Mouse (Mus musculus) kidney, adult 2 months (tissue): ENCODE measurements around the gene Gm1113. TPM values are rescaled to one million over a fixed set of nuclear protein-coding genes. Genes with fewer than 3 reads are reported as not detected.

Source experiments
- DNase-seq: peaks from one replicate; pipeline ENCODE4 v3.0.0; 2021
- H3K27ac ChIP-seq: fragments of 200-500 bp; 2 replicates; pipeline ENCODE4 v1.5.1; 2012; ENCODE audit warnings: low read depth, low read length, control low read depth, inconsistent platforms; ENCODE audit not compliant: insufficient read depth
- H3K27me3 ChIP-seq: fragments of 200-500 bp; replicated peaks from 2 replicates; pipeline ENCODE4 v1.6.1; 2012; ENCODE audit warnings: mild to moderate bottlenecking, moderate library complexity, low read length, inconsistent platforms; ENCODE audit not compliant: control insufficient read depth, insufficient read depth
- H3K36me3 ChIP-seq: fragments of 200-500 bp; 2 replicates; pipeline ENCODE4 v1.6.1; 2012; ENCODE audit warnings: mild to moderate bottlenecking, moderate library complexity, low read length, inconsistent platforms; ENCODE audit not compliant: control insufficient read depth, insufficient read depth
- H3K4me1 ChIP-seq: fragments of 200-500 bp; 2 replicates; pipeline ENCODE4 v1.6.1; 2011; ENCODE audit warnings: low read length; ENCODE audit not compliant: control insufficient read depth, insufficient read depth
- H3K4me3 ChIP-seq: fragments of 200-500 bp; 2 replicates; pipeline ENCODE4 v1.5.1; 2011; ENCODE audit warnings: mild to moderate bottlenecking, low read depth, low read length, control low read depth; ENCODE audit not compliant: insufficient read depth
- CTCF ChIP-seq: fragments of 200-500 bp; conservative IDR thresholded peaks from 2 replicates; pipeline ENCODE4 v1.5.1; 2011; ENCODE audit warnings: low read depth, mild to moderate bottlenecking, control low read depth, low read length, moderate library complexity, mixed read lengths; ENCODE audit not compliant: insufficient read depth, insufficient read length
- POLR2A ChIP-seq: fragments of 200-500 bp; IDR thresholded peaks from one replicate; pipeline ENCODE4 v1.6.1; 2011; ENCODE audit warnings: low read depth, low read length, control low read depth
- WGBS: fragments of 180-500 bp; shearing (Covaris S2); methylation state at CpG from one replicate; pipeline ENCODE4 v1.1.7; 2018; 5-methylcytosine and 5-hydroxymethylcytosine counted together
- polyA plus RNA-seq: library from polyadenylated mRNA; depleted of rRNA; stranded (reverse); fragments of >200 nt; gene quantifications from 2 replicates; pipeline ENCODE4 v1.2.3, GENCODE M21; 2012; rRNA removed

Gm1113 gene
- polyA plus RNA-seq, 1 experiment: not detected

GRCm38 (mm10) chr9:35479456-35479855 lies 38.6 kb downstream of the Gm1113 start:
- Histone ChIP-seq H3K4me1 (no peaks in the 10 kb centered on the region), H3K27ac (no peak overlapping the region), H3K27me3 (no peaks in the 10 kb centered on the region), H3K36me3 (no peaks in the 10 kb centered on the region), H3K4me3 (no peak overlapping the region)
- TF ChIP-seq CTCF (no peak), POLR2A (no peak)
- DNase-seq: no peak
- WGBS: 92% methylated on average over 6 of the region's 6 CpGs

GRCm38 (mm10) chr9:35475394-35475793 lies 42.7 kb downstream of the Gm1113 start:
- WGBS: 84% methylated on average over 7 of the region's 7 CpGs
- Histone ChIP-seq H3K4me1 (no peaks in the 10 kb centered on the region), H3K36me3 (no peaks in the 10 kb centered on the region), H3K4me3 (no peak overlapping the region), H3K27me3 (no peaks in the 10 kb centered on the region), H3K27ac (no peak overlapping the region)
- DNase-seq: no peak
- TF ChIP-seq POLR2A (no peak), CTCF (no peak)

- H3K36me3 ChIP-seq: no peaks in the 10 kb centered on the region
- H3K27me3 ChIP-seq: no peaks in the 10 kb centered on the region
- 65% methylated on average over 10 of the region's 10 CpGs for WGBS
- no peak overlapping the region for H3K4me3 ChIP-seq
- no peak overlapping the region for H3K27ac ChIP-seq
- no peaks in the 10 kb centered on the region for H3K4me1 ChIP-seq
- DNase-seq: no peak
- TF ChIP-seq CTCF: no peak
- TF ChIP-seq POLR2A: no peak
Observed at GRCm38 (mm10) chr9:35474104-35474724, 43.9 kb downstream of the Gm1113 start.

- DNase-seq: no peak
- Histone ChIP-seq H3K4me1 (no peaks in the 10 kb centered on the region), H3K4me3 (no peak overlapping the region), H3K27me3 (no peaks in the 10 kb centered on the region), H3K27ac (no peak overlapping the region), H3K36me3 (no peaks in the 10 kb centered on the region)
- TF ChIP-seq CTCF: no peak
- no peak for TF ChIP-seq POLR2A
Observed at GRCm38 (mm10) chr9:35468913-35469312, 49.2 kb downstream of the Gm1113 start.

- 46% methylated on average over 8 of the region's 8 CpGs for WGBS
- DNase-seq: peak; percentile 3
Observed at GRCm38 (mm10) chr9:35467264-35467817, 50.7 kb downstream of the Gm1113 start.

GRCm38 (mm10) chr9:35459594-35459993 lies 58.5 kb downstream of the Gm1113 start:
- no peak for TF ChIP-seq POLR2A
- TF ChIP-seq CTCF: no peak
- no peak for DNase-seq
- Histone ChIP-seq H3K27ac (no peak overlapping the region), H3K36me3 (peaks cover 2% of the 10 kb centered on the region; the same call in 1 of the 2 replicates), H3K27me3 (no peaks in the 10 kb centered on the region), H3K4me1 (no peaks in the 10 kb centered on the region), H3K4me3 (no peak overlapping the region)
- WGBS: 55% methylated on average over 8 of the region's 8 CpGs

More at GRCm38 (mm10) chr9:35467264-35467817, 50.7 kb downstream of the Gm1113 start:
- Histone ChIP-seq H3K36me3 (no peaks in the 10 kb centered on the region), H3K4me3 (no peak overlapping the region), H3K27ac (no peak overlapping the region), H3K27me3 (no peaks in the 10 kb centered on the region), H3K4me1 (no peaks in the 10 kb centered on the region)
- TF ChIP-seq POLR2A (no peak), CTCF (no peak)

Other genes starting within 250 kb of the Gm1113 start
- gene Cdon, start 97.1 kb downstream of the Gm1113 start, polyA plus RNA-seq: 3.7 and 4.0 TPM in 2 replicates
- gene Ddx25, start 40.3 kb upstream of the Gm1113 start, polyA plus RNA-seq: 0.03 and 0.05 TPM in 2 replicates
- 2.1 and 2.8 TPM in 2 replicates for gene Pus3, start 40.3 kb upstream of the Gm1113 start, polyA plus RNA-seq
- 0.05 TPM in 1 of 2 replicates, not detected in the other for gene Pate2, start 52.0 kb upstream of the Gm1113 start, polyA plus RNA-seq
- gene Hyls1, start 52.1 kb upstream of the Gm1113 start, polyA plus RNA-seq: 0.81 and 0.87 TPM in 2 replicates
- gene Pate4, start 93.7 kb upstream of the Gm1113 start, polyA plus RNA-seq: not detected in 2 replicates
- gene Pate3, start 129.9 kb upstream of the Gm1113 start, polyA plus RNA-seq: not detected in 2 replicates
- gene Pate1, start 169.1 kb upstream of the Gm1113 start, polyA plus RNA-seq: not detected in 2 replicates
- gene Gm17677, start 222.8 kb upstream of the Gm1113 start, polyA plus RNA-seq: not detected in 2 replicates